Mouse (Mus musculus): Measurements from ENCODE around the gene Hivep1. TPM values are rescaled to one million over a fixed set of nuclear protein-coding genes. Genes with fewer than 3 reads are reported as not detected.

Hivep1 gene
- total RNA-seq, 4 experiments from 2014 or later: 8.3 to 16.7 (median 12.6) TPM

DNA sequence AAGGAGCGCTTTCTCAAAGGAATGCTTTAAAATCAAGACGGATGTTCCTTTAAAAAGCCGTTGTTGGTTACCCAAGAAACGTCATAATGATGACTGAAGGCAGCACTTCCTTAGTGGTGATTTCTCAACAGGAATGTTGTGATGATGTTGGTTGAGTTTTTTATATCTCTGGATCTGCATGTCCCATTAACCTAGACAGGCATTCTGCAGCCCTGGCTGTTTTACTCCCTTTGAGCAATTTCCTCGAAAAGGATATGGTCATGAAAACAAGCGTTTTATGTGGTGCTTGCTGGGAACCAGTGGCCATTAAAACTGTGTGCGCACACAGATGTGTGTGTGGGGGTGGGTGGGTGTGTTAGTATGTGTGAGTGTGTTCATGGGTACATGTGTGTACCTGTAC lies 170.6 kb downstream of the Hivep1 start:
- no peak for DNase-seq (ENCODE audit: low spot score in 2 of 2)

DNA sequence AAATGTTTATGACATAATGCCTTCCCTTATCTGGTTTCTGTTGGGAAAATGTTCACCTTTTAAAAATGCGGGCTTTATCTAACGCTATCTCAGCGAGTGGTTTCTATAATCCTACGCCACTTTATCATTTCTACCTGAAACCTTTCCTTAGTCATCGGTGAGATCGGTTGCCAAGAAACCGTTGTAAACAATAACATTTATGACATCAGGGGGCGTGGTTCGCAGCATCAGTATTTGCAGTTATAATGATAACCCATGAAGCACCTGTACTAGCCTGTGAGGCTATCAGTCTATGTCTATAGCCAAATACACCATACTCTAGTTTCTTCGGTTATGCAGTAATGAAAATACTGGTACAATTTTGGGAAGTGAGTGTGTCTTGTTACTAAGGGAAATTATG lies 177.0 kb downstream of the Hivep1 start:
- no peak for DNase-seq (ENCODE audit: low spot score in 2 of 2)

DNA sequence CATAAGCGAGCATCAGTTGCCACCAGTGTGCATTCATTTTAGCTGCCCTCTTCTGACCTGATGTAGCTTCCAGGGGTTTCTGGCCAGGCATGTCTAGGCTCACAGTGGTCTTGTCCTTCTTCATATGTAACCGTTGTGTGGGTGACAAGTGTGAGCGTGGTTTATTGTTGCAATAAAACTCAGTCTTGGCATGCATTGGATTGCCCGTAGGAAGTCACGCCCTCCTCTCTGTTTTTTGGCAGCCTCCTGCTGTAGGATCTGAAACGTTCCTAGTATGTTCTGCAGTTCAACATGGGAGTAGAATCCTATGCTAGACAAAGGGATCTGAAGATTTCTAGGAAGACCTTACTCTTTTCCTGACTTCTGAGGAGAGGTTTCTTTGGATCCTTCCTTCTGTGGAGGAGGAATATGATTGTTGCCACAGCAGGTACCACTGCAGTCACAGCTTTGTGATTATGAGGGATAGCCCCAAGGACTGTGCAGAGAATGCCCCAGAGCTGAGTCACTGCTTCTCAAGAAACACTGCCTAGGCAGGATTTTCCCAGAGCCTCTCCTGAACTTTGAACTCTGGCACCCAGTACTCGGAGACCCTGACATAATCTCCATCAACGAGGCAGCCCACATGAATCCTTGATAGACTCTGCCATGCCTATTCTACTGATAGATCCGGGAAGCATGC lies 182.1 kb downstream of the Hivep1 start:
- DNase-seq (ENCODE audit: low spot score in 2 of 2): no peak

DNA sequence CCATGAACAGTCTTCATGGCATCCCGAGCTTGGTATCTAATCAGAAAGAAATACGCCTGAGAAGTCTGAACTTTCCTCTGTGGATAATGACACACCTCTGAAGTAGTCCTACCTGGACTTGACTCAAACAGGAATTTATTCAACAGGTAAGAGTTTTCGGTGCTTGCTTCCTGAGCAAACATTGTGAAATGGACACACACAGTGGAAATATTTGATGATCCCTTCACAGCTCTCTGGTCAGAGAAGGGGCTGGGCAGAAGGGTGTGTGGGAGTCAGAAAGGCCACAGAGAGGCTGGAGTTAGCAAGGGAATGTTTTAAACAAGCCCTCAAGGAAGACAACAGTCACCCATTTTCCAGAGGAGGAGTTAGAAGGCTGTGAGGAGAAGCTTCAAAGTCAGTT lies 186.7 kb downstream of the Hivep1 start:
- DNase-seq (ENCODE audit: low spot score in 2 of 2): no peak

- no peak for DNase-seq (ENCODE audit: low spot score in 2 of 2)
Observed at GRCm38 (mm10) chr13:42242131-42242530, 190.3 kb downstream of the Hivep1 start.

Other genes starting within 250 kb of the Hivep1 start
- gene Adtrp, start 204.3 kb upstream of the Hivep1 start, total RNA-seq (2022): under 1 TPM in 1 of 4 experiments, not detected in 3; 0.46 TPM
- gene Edn1, start 249.5 kb downstream of the Hivep1 start, total RNA-seq (2022): 1 to 10 TPM in 3 of 4 experiments, under 1 TPM in 1; 0.41 to 1.8 (median 1.3) TPM

All from gastrocnemius, adult 8-10 months (tissue).